Mouse (Mus musculus): Measurements from ENCODE around the gene Lap3. TPM values are rescaled to one million over a fixed set of nuclear protein-coding genes. Genes with fewer than 3 reads are reported as not detected.

Gene Lap3
- 62.3 TPM for polyA plus RNA-seq (2014; fragmentation: Illumina TruSeq; extraction: RNeasy Lipid Tissue Mini Kit (QIAGEN cat#74804); ENCODE audit: low read depth, low replicate concordance)

DNA sequence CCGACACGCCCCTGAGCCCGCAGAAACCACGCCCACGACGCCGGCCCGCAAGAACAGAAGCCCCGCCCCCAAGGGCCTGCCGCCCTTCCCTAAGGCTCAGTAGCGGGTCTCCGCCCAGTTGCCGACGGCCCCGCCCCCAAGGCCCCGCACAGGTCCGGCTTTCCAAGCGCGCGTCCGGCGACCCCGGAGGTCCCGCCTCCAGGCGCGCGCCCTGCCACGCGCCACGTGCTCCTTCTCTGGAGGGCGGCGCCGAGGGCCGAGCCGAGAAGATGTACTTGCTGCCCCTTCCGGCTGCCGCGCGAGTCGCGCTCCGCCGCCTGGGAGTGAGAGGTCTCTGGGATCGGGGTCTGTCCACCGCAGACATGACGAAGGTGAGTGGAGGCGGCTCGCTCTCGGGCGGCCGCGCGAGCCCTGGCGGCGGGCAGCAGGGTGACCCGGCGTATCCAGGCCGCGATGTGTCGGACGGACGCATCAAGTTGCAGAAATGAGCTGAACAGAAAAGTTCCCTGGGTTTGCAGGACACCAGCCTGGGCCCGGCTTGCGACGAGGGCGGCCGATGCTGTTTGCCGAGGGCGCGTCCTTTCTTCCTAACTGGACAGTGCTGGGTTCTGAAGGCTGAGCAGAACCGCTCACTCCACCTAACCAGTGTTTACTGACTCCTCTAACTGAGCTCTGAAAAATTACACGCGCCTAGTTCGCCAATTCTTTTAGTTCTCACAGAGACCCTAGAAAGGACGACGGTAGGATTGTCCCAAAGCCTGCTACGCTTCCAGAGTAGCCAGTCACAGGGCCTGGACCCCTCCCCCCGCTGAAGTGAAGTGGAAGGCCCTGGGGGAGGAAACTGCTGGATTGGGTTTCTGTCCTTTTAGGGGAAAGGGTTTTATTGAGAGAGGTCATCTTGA is at the start of gene Lap3:
Gene Lap3 (plus strand): TSS at position 184 of the 902 bp plus-strand sequence.

DNA sequence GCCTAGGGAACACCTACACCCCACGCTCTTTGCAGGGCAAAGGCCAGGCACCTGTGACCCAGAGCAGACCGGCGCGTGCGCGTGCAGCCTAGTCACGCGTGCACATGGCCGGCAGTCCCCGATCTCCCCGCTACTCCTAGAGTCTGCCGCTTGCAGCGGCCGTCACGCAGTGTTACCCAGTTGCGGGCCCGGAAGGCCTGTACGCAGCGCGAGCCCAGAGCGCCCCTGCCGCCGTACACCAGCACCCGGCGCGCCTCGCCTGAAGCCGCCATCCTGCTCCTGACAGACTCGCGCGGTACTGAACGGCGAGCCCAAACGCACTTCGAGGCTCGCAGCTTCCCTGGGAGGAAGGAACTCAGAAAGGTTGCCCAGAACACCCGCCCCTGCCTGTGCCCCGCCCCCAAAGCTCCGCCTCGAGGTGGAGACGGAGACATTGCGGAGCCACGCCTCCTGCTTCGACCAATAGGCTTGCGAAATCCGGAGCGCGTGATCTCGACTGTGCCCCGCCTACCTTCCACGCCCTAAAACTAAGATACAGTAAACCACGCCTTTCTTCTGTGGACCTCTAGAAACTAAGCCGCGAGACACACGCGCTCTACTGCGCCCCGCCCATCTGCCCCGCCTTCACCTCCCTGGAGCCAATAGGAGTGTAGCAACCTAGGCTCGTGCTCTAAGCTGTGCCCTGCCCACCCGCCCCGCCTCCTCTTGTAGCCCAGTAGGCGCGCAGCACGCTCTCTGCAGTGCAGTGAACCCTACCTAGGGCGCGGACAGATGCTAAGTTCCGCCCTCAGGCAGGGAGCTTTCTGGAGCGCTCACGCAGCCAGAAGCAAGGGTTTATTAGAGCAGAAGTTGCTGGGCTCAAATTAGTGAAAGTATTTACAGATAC is 43.1 kb upstream of the Lap3 start, which contains the start of gene Qdpr:
Gene Qdpr (minus strand): TSS at position 406 of the 886 bp plus-strand sequence.

GRCm38 (mm10) chr5:45453451-45453850 is 39.7 kb upstream of the Lap3 start, which contains the start of gene Clrn2:
Gene Clrn2 (plus strand): TSS chr5:45453751.

DNA sequence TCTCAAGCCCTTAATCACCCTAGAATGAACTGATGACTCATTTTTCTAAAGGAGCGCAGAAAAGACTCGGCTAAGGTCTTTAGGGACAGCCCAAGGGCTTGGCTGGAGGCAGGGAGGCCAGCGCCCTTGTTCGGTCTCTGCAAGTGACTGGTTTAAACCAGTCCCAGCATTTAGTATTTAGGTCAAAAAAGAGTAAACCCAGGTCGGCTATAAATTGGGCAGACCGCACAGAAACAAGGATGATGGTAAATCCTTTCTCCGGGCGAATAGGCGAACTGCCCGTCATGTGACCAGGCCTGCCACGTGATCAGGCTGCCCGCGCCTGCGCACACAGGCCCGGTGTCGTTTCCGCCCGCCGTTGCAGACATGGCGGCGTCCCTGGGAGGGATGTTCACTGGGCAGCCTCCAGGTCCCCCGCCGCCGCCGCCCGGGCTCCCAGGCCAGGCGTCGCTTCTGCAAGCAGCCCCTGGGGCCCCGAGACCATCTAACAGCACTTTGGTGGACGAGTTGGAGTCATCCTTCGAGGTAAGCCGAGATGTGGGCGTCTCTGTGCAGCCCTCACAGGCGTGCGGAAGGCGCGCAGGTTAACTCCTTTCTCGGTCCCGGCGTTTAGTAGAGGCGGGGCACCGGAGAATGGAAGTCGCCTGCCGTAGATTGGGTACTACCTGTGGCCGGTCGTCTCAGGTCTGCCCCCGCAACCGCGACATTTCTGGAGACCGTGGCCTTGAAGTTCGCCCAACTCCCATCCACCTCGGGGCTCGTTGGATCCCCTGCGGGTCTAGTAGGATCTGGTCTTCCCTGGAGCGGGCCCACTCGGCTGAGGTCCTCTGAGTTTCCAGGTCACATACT is 27.0 kb downstream of the Lap3 start, which contains the start of gene Med28:
Gene Med28 (plus strand): TSS at position 270 of the 849 bp plus-strand sequence.

Other genes starting within 250 kb of the Lap3 start
- gene Qdpr, start 43.1 kb upstream of the Lap3 start, polyA plus RNA-seq (2014; fragmentation: Illumina TruSeq; extraction: RNeasy Lipid Tissue Mini Kit (QIAGEN cat#74804); ENCODE audit: low read depth, low replicate concordance): 96.3 TPM
- not detected for gene Clrn2, start 39.6 kb upstream of the Lap3 start, polyA plus RNA-seq (2014; fragmentation: Illumina TruSeq; extraction: RNeasy Lipid Tissue Mini Kit (QIAGEN cat#74804); ENCODE audit: low read depth, low replicate concordance)
- gene Med28, start 26.9 kb downstream of the Lap3 start, polyA plus RNA-seq (2014; fragmentation: Illumina TruSeq; extraction: RNeasy Lipid Tissue Mini Kit (QIAGEN cat#74804); ENCODE audit: low read depth, low replicate concordance): 76.9 TPM
- gene Fam184b, start 146.2 kb downstream of the Lap3 start, polyA plus RNA-seq (2014; fragmentation: Illumina TruSeq; extraction: RNeasy Lipid Tissue Mini Kit (QIAGEN cat#74804); ENCODE audit: low read depth, low replicate concordance): not detected
- not detected for gene Ncapg, start 176.5 kb downstream of the Lap3 start, polyA plus RNA-seq (2014; fragmentation: Illumina TruSeq; extraction: RNeasy Lipid Tissue Mini Kit (QIAGEN cat#74804); ENCODE audit: low read depth, low replicate concordance)